Mouse (Mus musculus) forebrain, embryonic 10.5 days (tissue): Measurements from ENCODE around the gene Ccnd2. TPM values are rescaled to one million over a fixed set of nuclear protein-coding genes. Genes with fewer than 3 reads are reported as not detected.

Experiments used
- DNase-seq: peaks from one replicate; pipeline ENCODE4 v3.0.0-alpha.2; 2017; ENCODE audit warnings: low spot score; ENCODE audit errors: extremely low spot score
- H3K27ac ChIP-seq: fragments of 300-500 bp; sonication (generic); 2 replicates; pipeline ENCODE4 v1.5.1; 2016; ENCODE audit warnings: mild to moderate bottlenecking
- H3K27me3 ChIP-seq: fragments of 300-500 bp; sonication (generic); 2 replicates; pipeline ENCODE4 v1.6.1; 2016; ENCODE audit warnings: mild to moderate bottlenecking; ENCODE audit not compliant: poor library complexity, severe bottlenecking
- H3K36me3 ChIP-seq: fragments of 300-500 bp; sonication (generic); replicated peaks from 2 replicates; pipeline ENCODE4 v1.6.1; 2016; ENCODE audit warnings: mild to moderate bottlenecking, moderate library complexity
- H3K4me1 ChIP-seq: fragments of 300-500 bp; sonication (generic); 2 replicates; pipeline ENCODE4 v1.6.1; 2016
- H3K4me3 ChIP-seq: fragments of 300-500 bp; sonication (generic); 2 replicates; pipeline ENCODE4 v1.5.1; 2016; ENCODE audit warnings: mild to moderate bottlenecking, moderate library complexity
- H3K9me3 ChIP-seq: fragments of 300-500 bp; sonication (generic); 2 replicates; pipeline ENCODE4 v1.6.1; 2016; ENCODE audit warnings: mild to moderate bottlenecking, moderate library complexity
- whole genome bisulfite sequencing: fragments of 180-500 bp; shearing (Covaris S2); methylation state at CpG from one replicate; pipeline ENCODE4 v1.1.7; 2016; 5-methylcytosine and 5-hydroxymethylcytosine counted together
- polyA plus RNA-seq: library from polyadenylated mRNA; unstranded; fragments of >200 nt; fragmentation: Nextera tagmentation; extraction: Ambion mirVana; gene quantifications from 2 replicates; pipeline ENCODE4 v1.2.1, GENCODE M21; 2016

The Ccnd2 gene
- polyA plus RNA-seq, 1 experiment from 2014 or later = 1,058 TPM

GRCm38 (mm10) chr6:127122996-127123395 lies 29.0 kb downstream of the Ccnd2 start:
- Histone ChIP-seq H3K4me1 (no peaks in the 10 kb centered on the region; the same call in 1 of the 2 replicates), H3K4me3 (no peak overlapping the region), H3K9me3 (no peaks in the 10 kb centered on the region), H3K27me3 (no peaks in the 10 kb centered on the region), H3K27ac (no peak overlapping the region), H3K36me3 (peaks cover 27% of the 10 kb centered on the region)
- DNase-seq = no peak
- WGBS = 87% methylated on average over 5 of the region's 5 CpGs

- no peaks in the 10 kb centered on the region; the same call in 1 of the 2 replicates for H3K4me1 ChIP-seq
- no peak overlapping the region for H3K27ac ChIP-seq
- WGBS = 76% methylated on average over 4 of the region's 4 CpGs
- peaks cover 20% of the 10 kb centered on the region for H3K36me3 ChIP-seq
- no peaks in the 10 kb centered on the region for H3K27me3 ChIP-seq
- H3K4me3 ChIP-seq = no peak overlapping the region
- no peaks in the 10 kb centered on the region for H3K9me3 ChIP-seq
- DNase-seq = no peak
These were observed 29.7 kb downstream of the Ccnd2 start for GRCm38 (mm10) chr6:127122221-127122806.

GRCm38 (mm10) chr6:127114753-127115456 lies 37.1 kb downstream of the Ccnd2 start:
- WGBS = 67% methylated on average over 23 of the region's 23 CpGs
- Histone ChIP-seq H3K27me3 (peaks cover 15% of the 10 kb centered on the region), H3K27ac (no peak overlapping the region), H3K4me1 (peaks cover 4% of the 10 kb centered on the region), H3K9me3 (no peaks in the 10 kb centered on the region), H3K36me3 (no peaks in the 10 kb centered on the region), H3K4me3 (no peak overlapping the region)
- DNase-seq = no peak

GRCm38 (mm10) chr6:127109402-127109930 lies 42.5 kb downstream of the Ccnd2 start, which contains the start of gene Tigar:
TSS of gene Tigar (minus strand) at chr6:127109557.
- Histone ChIP-seq H3K27ac (peak within 1 kb of the TSS; percentile 82), H3K4me3 (peak within 1 kb of the TSS; percentile 76), H3K36me3 (no peaks in the 10 kb centered on the region), H3K27me3 (peaks cover 7% of the 10 kb centered on the region; the same call in 1 of the 2 replicates), H3K9me3 (no peaks in the 10 kb centered on the region), H3K4me1 (peaks cover 20% of the 10 kb centered on the region)
- peak; percentile 94 for DNase-seq
- under 1% methylated on average over 37 of the region's 37 CpGs for WGBS

- no peaks in the 10 kb centered on the region; the same call in 1 of the 2 replicates for H3K36me3 ChIP-seq
- DNase-seq = no peak
- H3K27me3 ChIP-seq = 0 out of 2 replicates have a peak, but pooled peaks cover 6% of the 10 kb centered on the region
- H3K27ac ChIP-seq = peak overlapping the region; percentile 82; the same call in 1 of the 2 replicates
- WGBS = 50% methylated on average over 20 of the region's 20 CpGs
- H3K9me3 ChIP-seq = no peaks in the 10 kb centered on the region
- peak overlapping the region; percentile 76 for H3K4me3 ChIP-seq
- H3K4me1 ChIP-seq = peaks cover 20% of the 10 kb centered on the region
These were observed 43.5 kb downstream of the Ccnd2 start for GRCm38 (mm10) chr6:127108368-127109060.

- no peaks in the 10 kb centered on the region for H3K9me3 ChIP-seq
- no peak for DNase-seq
These were observed 44.6 kb downstream of the Ccnd2 start for GRCm38 (mm10) chr6:127107413-127107812.

GRCm38 (mm10) chr6:127106726-127107125 lies 45.3 kb downstream of the Ccnd2 start:
- H3K9me3 ChIP-seq = no peaks in the 10 kb centered on the region
- peaks cover 11% of the 10 kb centered on the region for H3K36me3 ChIP-seq
- no peak for DNase-seq
- 72% methylated on average over 5 of the region's 5 CpGs for WGBS
- no peak overlapping the region for H3K27ac ChIP-seq
- peaks cover 20% of the 10 kb centered on the region for H3K4me1 ChIP-seq
- H3K4me3 ChIP-seq = no peak overlapping the region
- 0 out of 2 replicates have a peak, but pooled peaks cover 6% of the 10 kb centered on the region for H3K27me3 ChIP-seq

More at GRCm38 (mm10) chr6:127107413-127107812, 44.6 kb downstream of the Ccnd2 start:
- Histone ChIP-seq H3K4me3 (no peak overlapping the region), H3K27me3 (0 out of 2 replicates have a peak, but pooled peaks cover 6% of the 10 kb centered on the region), H3K4me1 (peaks cover 20% of the 10 kb centered on the region), H3K36me3 (peaks cover 5% of the 10 kb centered on the region), H3K27ac (no peak overlapping the region)

GRCm38 (mm10) chr6:127106189-127106588 lies 45.8 kb downstream of the Ccnd2 start:
- no peak overlapping the region for H3K27ac ChIP-seq
- peaks cover 16% of the 10 kb centered on the region for H3K36me3 ChIP-seq
- H3K27me3 ChIP-seq = 0 out of 2 replicates have a peak, but pooled peaks cover 6% of the 10 kb centered on the region
- H3K4me3 ChIP-seq = no peak overlapping the region
- DNase-seq = no peak
- WGBS = 89% methylated on average over 5 of the region's 5 CpGs
- peaks cover 20% of the 10 kb centered on the region for H3K4me1 ChIP-seq
- H3K9me3 ChIP-seq = no peaks in the 10 kb centered on the region

GRCm38 (mm10) chr6:127105107-127105506 lies 46.9 kb downstream of the Ccnd2 start:
- Histone ChIP-seq H3K27me3 (no peaks in the 10 kb centered on the region), H3K4me3 (no peak overlapping the region), H3K4me1 (peaks cover 19% of the 10 kb centered on the region), H3K27ac (no peak overlapping the region), H3K9me3 (no peaks in the 10 kb centered on the region), H3K36me3 (peaks cover 25% of the 10 kb centered on the region)
- WGBS = 62% methylated on average over 6 of the region's 6 CpGs
- peak; percentile 65 for DNase-seq

- Histone ChIP-seq H3K27ac (no peak overlapping the region), H3K4me1 (peaks cover 13% of the 10 kb centered on the region), H3K9me3 (no peaks in the 10 kb centered on the region), H3K4me3 (no peak overlapping the region), H3K27me3 (no peaks in the 10 kb centered on the region), H3K36me3 (peaks cover 25% of the 10 kb centered on the region)
- DNase-seq = no peak
- WGBS = 88% methylated on average over 7 of the region's 7 CpGs
These were observed 47.5 kb downstream of the Ccnd2 start for GRCm38 (mm10) chr6:127104396-127105029.

GRCm38 (mm10) chr6:127103506-127104275 lies 48.3 kb downstream of the Ccnd2 start:
- Histone ChIP-seq H3K4me1 (peaks cover 6% of the 10 kb centered on the region), H3K27ac (no peak overlapping the region), H3K36me3 (peaks cover 25% of the 10 kb centered on the region), H3K4me3 (no peak overlapping the region), H3K9me3 (no peaks in the 10 kb centered on the region), H3K27me3 (no peaks in the 10 kb centered on the region)
- WGBS = 94% methylated on average over 6 of the region's 6 CpGs
- DNase-seq = no peak

- no peak for DNase-seq
- peaks cover 30% of the 10 kb centered on the region for H3K36me3 ChIP-seq
- no peaks in the 10 kb centered on the region for H3K4me1 ChIP-seq
- no peak overlapping the region for H3K4me3 ChIP-seq
- H3K27me3 ChIP-seq = no peaks in the 10 kb centered on the region
- H3K27ac ChIP-seq = no peak overlapping the region
- WGBS = 63% methylated on average over 7 of the region's 7 CpGs
- H3K9me3 ChIP-seq = no peaks in the 10 kb centered on the region
These were observed 57.4 kb downstream of the Ccnd2 start for GRCm38 (mm10) chr6:127094565-127094964.
